Mouse (Mus musculus): ENCODE results near the gene Mfap5. TPM values are rescaled to one million over a fixed set of nuclear protein-coding genes. Genes with fewer than 3 reads are reported as not detected.

The Mfap5 gene
- total and polyA plus RNA-seq, 3 experiments = not detected

GRCm38 (mm10) chr6:122569762-122570161, 64.1 kb downstream of the Mfap5 start:
- no peaks in the 10 kb centered on the region for H3K9me3 ChIP-seq (replicated peaks; ENCODE audit: insufficient read depth, low read length)
- no peak overlapping the region for H3K27ac ChIP-seq (ENCODE audit: control insufficient read depth, low read depth, low read length)
- peaks cover 0 to 21% of the 10 kb centered on the region in 2 experiments; a peak in 2 of 4 replicates for H3K36me3 ChIP-seq (ENCODE audit: control insufficient read depth in 1 of 2, insufficient read depth in 2 of 2, low read length in 2 of 2)
- H3K4me3 ChIP-seq (ENCODE audit: control insufficient read depth in 1 of 2, insufficient read depth in 1 of 2, low read depth in 2 of 2, low read length in 2 of 2) = no peak overlapping the region
- TF ChIP-seq BHLHE40 (IDR thresholded peaks at IDR 0.05; ENCODE audit: borderline replicate concordance, low read depth, low read length) (no peak), MXI1 (IDR thresholded peaks at IDR 0.05; ENCODE audit: low read depth, low read length) (no peak), ZNF384 (IDR thresholded peaks at IDR 0.05; ENCODE audit: low read depth, low read length) (no peak), HCFC1 (IDR thresholded peaks at IDR 0.05; ENCODE audit: low read depth, low read length) (no peak), MAFK (IDR thresholded peaks at IDR 0.05; ENCODE audit: borderline replicate concordance, low read depth, low read length) (no peak), CHD2 (IDR thresholded peaks at IDR 0.05; ENCODE audit: low read length) (no peak), E2F4 (IDR thresholded peaks at IDR 0.05; ENCODE audit: borderline replicate concordance, low read depth, low read length) (no peak), POLR2AphosphoS2 (IDR thresholded peaks at IDR 0.05; ENCODE audit: low read length) (no peak), NRF1 (IDR thresholded peaks at IDR 0.05; ENCODE audit: insufficient read depth, low read depth, low read length, poor library complexity, severe bottlenecking) (no peak), UBTF (IDR thresholded peaks at IDR 0.05; ENCODE audit: borderline replicate concordance, insufficient read depth, low read depth, low read length) (no peak), MAZ (IDR thresholded peaks at IDR 0.05; ENCODE audit: low read depth, low read length) (no peak), NELFE (IDR thresholded peaks at IDR 0.05; ENCODE audit: low read depth, low read length) (no peak), USF2 (IDR thresholded peaks at IDR 0.05; ENCODE audit: borderline replicate concordance in 1 of 2, insufficient read depth in 1 of 2, low read depth in 1 of 2, low read length in 2 of 2) (no peak), ETS1 (IDR thresholded peaks at IDR 0.05; ENCODE audit: low read depth, low read length) (no peak), TAL1 (IDR thresholded peaks at IDR 0.05; ENCODE audit: low read length) (no peak), SMC3 (IDR thresholded peaks at IDR 0.05; ENCODE audit: low read depth, low read length) (no peak), JUND (IDR thresholded peaks at IDR 0.05; ENCODE audit: low read depth, low read length) (no peak), CHD1 (IDR thresholded peaks at IDR 0.05; ENCODE audit: low read depth, low read length) (no peak), RAD21 (IDR thresholded peaks at IDR 0.05; ENCODE audit: low read depth, low read length) (no peak)
- H3K4me1 ChIP-seq (ENCODE audit: control insufficient read depth in 1 of 2, insufficient read depth in 2 of 2, low read length in 2 of 2) = peaks cover 14 to 21% of the 10 kb centered on the region in 2 experiments
- DNase-seq (ENCODE audit: low read depth, low spot score) = no peak
- no peaks in the 10 kb centered on the region for H3K27me3 ChIP-seq (ENCODE audit: control insufficient read depth in 1 of 2, insufficient read depth in 2 of 2, low read length in 2 of 2)
- no peak overlapping the region for H3K9ac ChIP-seq (ENCODE audit: control insufficient read depth, low read depth, low read length, poor library complexity, severe bottlenecking)
- H3K79me2 ChIP-seq (ENCODE audit: control insufficient read depth, insufficient read depth, low read length, poor library complexity) = no peaks in the 10 kb centered on the region
